Mouse (Mus musculus): ENCODE results near the gene Fam19a5. TPM values are rescaled to one million over a fixed set of nuclear protein-coding genes. Genes with fewer than 3 reads are reported as not detected.

Fam19a5 gene
- polyA plus RNA-seq, 1 experiment from 2014 or later: 4.0 TPM

DNA sequence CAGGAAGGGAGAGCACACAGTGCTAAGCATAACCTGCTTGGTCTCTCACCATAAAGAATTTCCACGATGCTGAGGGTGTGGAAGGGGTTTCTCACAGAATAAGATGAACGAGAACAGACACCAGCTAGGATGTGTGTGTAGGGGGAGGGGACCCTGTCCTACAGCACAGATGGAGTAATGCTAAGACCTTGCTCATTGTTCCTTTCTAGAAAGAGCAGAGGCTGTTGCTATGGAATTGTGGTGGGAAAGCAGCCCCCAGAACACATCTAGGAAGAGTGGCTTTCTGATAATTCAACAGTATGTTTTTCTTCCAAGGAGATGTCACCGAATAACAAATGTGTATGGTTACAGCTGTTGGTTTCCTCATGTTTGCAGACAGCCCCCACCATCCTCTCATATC lies 211.4 kb downstream of the Fam19a5 start:
- no peak overlapping the region for H3K9ac ChIP-seq (ENCODE audit: low read length)
- 89% methylated on average over 3 of the region's 3 CpGs for WGBS
- H3K27ac ChIP-seq (replicated peaks; ENCODE audit: low read depth, low read length): no peak overlapping the region
- no peaks in the 10 kb centered on the region for H3K4me1 ChIP-seq (ENCODE audit: control insufficient read depth, insufficient read depth, low read length)
- ATAC-seq (ENCODE audit: insufficient number of reproducible peaks, low FRiP score, low TSS enrichment, low read depth) (no peak), DNase-seq (ENCODE audit: low spot score) (no peak)
- H3K4me3 ChIP-seq (ENCODE audit: low read depth, low read length): no peak overlapping the region
- no peak overlapping the region for H3K4me2 ChIP-seq (ENCODE audit: low read depth, severe bottlenecking)
- no peaks in the 10 kb centered on the region for H3K27me3 ChIP-seq (ENCODE audit: control insufficient read depth, insufficient read depth, low read length)
- H3K9me3 ChIP-seq (ENCODE audit: control insufficient read depth, low read length): no peaks in the 10 kb centered on the region
- no peaks in the 10 kb centered on the region for H3K36me3 ChIP-seq (ENCODE audit: control insufficient read depth, insufficient read depth, low read length)

DNA sequence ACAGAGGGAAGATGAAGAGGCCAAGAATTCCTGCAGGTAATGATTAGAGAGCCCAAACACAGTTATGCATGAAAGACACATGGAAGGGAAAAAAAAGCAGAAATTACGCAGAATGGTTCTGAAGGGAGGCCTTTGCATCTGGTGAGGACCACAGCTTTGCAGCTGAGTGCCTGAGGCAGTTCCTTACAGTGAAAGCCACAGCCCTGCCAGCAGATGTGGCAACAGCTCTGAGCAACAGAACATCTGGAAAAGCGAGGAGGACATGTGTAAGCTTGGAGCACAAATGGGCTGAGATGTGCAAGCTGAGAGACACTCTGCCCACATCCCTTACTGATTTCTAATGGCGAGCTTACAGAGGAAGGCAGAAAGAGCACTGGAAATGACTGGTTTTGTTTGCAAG lies 221.8 kb downstream of the Fam19a5 start:
- no peak for DNase-seq (ENCODE audit: low spot score)
- 86% methylated on average over 3 of the region's 3 CpGs for WGBS

DNA sequence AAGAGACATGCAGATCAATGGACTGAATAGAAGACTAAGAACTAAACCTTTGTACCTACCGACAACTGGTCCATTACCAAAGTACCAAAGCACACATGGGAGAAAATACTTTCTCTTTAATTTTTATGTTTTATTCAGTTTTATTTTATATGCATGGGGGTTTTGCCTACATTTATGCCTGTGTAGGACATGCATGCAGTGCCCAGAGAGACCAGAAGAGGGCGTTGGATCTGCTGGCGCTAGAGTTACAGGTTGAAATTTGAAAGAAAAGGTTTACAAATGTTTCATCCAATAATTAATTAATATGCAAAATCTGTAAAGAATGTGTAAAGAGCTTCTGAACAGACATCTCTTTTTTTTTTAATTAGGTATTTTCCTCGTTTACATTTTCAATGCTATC lies 229.9 kb downstream of the Fam19a5 start:
- DNase-seq (ENCODE audit: low spot score) (no peak), ATAC-seq (ENCODE audit: insufficient number of reproducible peaks, low FRiP score, low TSS enrichment, low read depth) (no peak)
- Histone ChIP-seq H3K27me3 (ENCODE audit: control insufficient read depth, insufficient read depth, low read length) (no peaks in the 10 kb centered on the region), H3K36me3 (ENCODE audit: control insufficient read depth, insufficient read depth, low read length) (no peaks in the 10 kb centered on the region), H3K9me3 (ENCODE audit: control insufficient read depth, low read length) (no peaks in the 10 kb centered on the region), H3K27ac (replicated peaks; ENCODE audit: low read depth, low read length) (no peak overlapping the region), H3K4me2 (ENCODE audit: low read depth, severe bottlenecking) (no peak overlapping the region), H3K4me1 (ENCODE audit: control insufficient read depth, insufficient read depth, low read length) (no peaks in the 10 kb centered on the region), H3K4me3 (ENCODE audit: low read depth, low read length) (no peak overlapping the region), H3K9ac (ENCODE audit: low read length) (no peak overlapping the region)
- WGBS: 61% methylated on average over 4 of the region's 4 CpGs

More for the DNA sequence above, 221.8 kb downstream of the Fam19a5 start:
- no peaks in the 10 kb centered on the region for H3K36me3 ChIP-seq (ENCODE audit: control insufficient read depth, insufficient read depth, low read length)
- H3K9me3 ChIP-seq (ENCODE audit: control insufficient read depth, low read length): peaks cover 2% of the 10 kb centered on the region; the same call in 1 of the 2 replicates
- H3K9ac ChIP-seq (ENCODE audit: low read length): no peak overlapping the region
- no peak overlapping the region for H3K4me3 ChIP-seq (ENCODE audit: low read depth, low read length)
- H3K27ac ChIP-seq (replicated peaks; ENCODE audit: low read depth, low read length): no peak overlapping the region
- no peaks in the 10 kb centered on the region for H3K4me1 ChIP-seq (ENCODE audit: control insufficient read depth, insufficient read depth, low read length)
- no peak for ATAC-seq (ENCODE audit: insufficient number of reproducible peaks, low FRiP score, low TSS enrichment, low read depth)
- H3K4me2 ChIP-seq (ENCODE audit: low read depth, severe bottlenecking): no peak overlapping the region
- H3K27me3 ChIP-seq (ENCODE audit: control insufficient read depth, insufficient read depth, low read length): no peaks in the 10 kb centered on the region

DNA sequence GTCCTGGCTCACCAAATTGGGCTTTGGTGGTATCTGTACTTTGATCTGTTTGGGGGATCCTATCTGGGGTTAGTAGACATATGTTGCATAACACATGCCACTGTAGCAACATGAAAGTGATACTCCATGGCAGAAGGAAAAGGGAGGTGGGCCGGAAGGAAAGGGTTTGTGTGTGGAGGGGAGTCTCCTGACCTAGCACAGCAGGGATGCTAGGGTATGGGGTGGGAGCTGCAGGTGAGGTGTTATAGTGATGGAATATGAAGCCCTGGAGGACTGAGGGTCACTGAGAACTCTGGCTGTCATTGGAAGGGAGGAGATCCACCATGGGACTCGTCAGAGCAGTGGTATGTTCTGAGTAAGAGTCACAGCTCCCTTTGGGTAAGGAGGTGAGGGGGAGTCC lies 239.2 kb downstream of the Fam19a5 start:
- no peak for DNase-seq (ENCODE audit: low spot score)
- no peak overlapping the region for H3K4me2 ChIP-seq (ENCODE audit: low read depth, severe bottlenecking)
- H3K4me3 ChIP-seq (ENCODE audit: low read depth, low read length): no peak overlapping the region
- H3K36me3 ChIP-seq (ENCODE audit: control insufficient read depth, insufficient read depth, low read length): no peaks in the 10 kb centered on the region
- no peaks in the 10 kb centered on the region for H3K4me1 ChIP-seq (ENCODE audit: control insufficient read depth, insufficient read depth, low read length)
- no peaks in the 10 kb centered on the region for H3K9me3 ChIP-seq (ENCODE audit: control insufficient read depth, low read length)
- 71% methylated on average over 2 of the region's 2 CpGs for WGBS
- no peaks in the 10 kb centered on the region for H3K27me3 ChIP-seq (ENCODE audit: control insufficient read depth, insufficient read depth, low read length)
- H3K9ac ChIP-seq (ENCODE audit: low read length): no peak overlapping the region
- ATAC-seq (ENCODE audit: insufficient number of reproducible peaks, low FRiP score, low TSS enrichment, low read depth): no peak
- no peak overlapping the region for H3K27ac ChIP-seq (replicated peaks; ENCODE audit: low read depth, low read length)

- H3K9me3 ChIP-seq (ENCODE audit: control insufficient read depth, low read length): no peaks in the 10 kb centered on the region
- 75% methylated on average over 4 of the region's 4 CpGs for WGBS
- ATAC-seq (ENCODE audit: insufficient number of reproducible peaks, low FRiP score, low TSS enrichment, low read depth): no peak
- no peak for DNase-seq (ENCODE audit: low spot score)
- H3K36me3 ChIP-seq (ENCODE audit: control insufficient read depth, insufficient read depth, low read length): no peaks in the 10 kb centered on the region
- H3K27ac ChIP-seq (replicated peaks; ENCODE audit: low read depth, low read length): no peak overlapping the region
- no peaks in the 10 kb centered on the region for H3K4me1 ChIP-seq (ENCODE audit: control insufficient read depth, insufficient read depth, low read length)
- no peak overlapping the region for H3K4me3 ChIP-seq (ENCODE audit: low read depth, low read length)
- H3K9ac ChIP-seq (ENCODE audit: low read length): no peak overlapping the region
- no peaks in the 10 kb centered on the region for H3K27me3 ChIP-seq (ENCODE audit: control insufficient read depth, insufficient read depth, low read length)
- H3K4me2 ChIP-seq (ENCODE audit: low read depth, severe bottlenecking): no peak overlapping the region
These were observed 245.6 kb downstream of the Fam19a5 start for GRCm38 (mm10) chr15:87789671-87790070.

DNA sequence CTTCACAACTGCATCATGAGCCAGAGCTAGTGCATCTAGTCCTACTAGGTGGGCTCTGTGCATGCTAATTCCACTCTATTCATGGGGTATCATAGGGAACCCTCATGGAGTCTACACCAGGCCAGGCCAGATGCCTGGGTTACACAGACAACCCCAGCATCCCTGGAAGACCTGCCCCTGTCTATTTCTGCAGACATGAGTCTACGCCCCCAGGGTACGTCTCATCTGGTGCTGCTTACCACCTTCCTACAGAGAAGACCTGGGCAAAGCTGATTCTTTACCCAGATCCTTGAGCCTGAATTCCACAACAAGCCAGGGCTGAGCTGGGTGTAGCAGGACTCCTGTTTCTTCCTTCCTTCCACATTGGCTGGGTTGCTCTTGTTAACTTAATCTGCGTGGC lies 249.6 kb downstream of the Fam19a5 start:
- ATAC-seq (ENCODE audit: insufficient number of reproducible peaks, low FRiP score, low TSS enrichment, low read depth) (no peak), DNase-seq (ENCODE audit: low spot score) (no peak)
- Histone ChIP-seq H3K27me3 (ENCODE audit: control insufficient read depth, insufficient read depth, low read length) (no peaks in the 10 kb centered on the region), H3K9me3 (ENCODE audit: control insufficient read depth, low read length) (no peaks in the 10 kb centered on the region), H3K36me3 (ENCODE audit: control insufficient read depth, insufficient read depth, low read length) (no peaks in the 10 kb centered on the region), H3K9ac (ENCODE audit: low read length) (no peak overlapping the region), H3K4me1 (ENCODE audit: control insufficient read depth, insufficient read depth, low read length) (no peaks in the 10 kb centered on the region), H3K4me2 (ENCODE audit: low read depth, severe bottlenecking) (no peak overlapping the region), H3K4me3 (ENCODE audit: low read depth, low read length) (no peak overlapping the region), H3K27ac (replicated peaks; ENCODE audit: low read depth, low read length) (no peak overlapping the region)
- WGBS: 76% methylated on average over 3 of the region's 3 CpGs

DNA sequence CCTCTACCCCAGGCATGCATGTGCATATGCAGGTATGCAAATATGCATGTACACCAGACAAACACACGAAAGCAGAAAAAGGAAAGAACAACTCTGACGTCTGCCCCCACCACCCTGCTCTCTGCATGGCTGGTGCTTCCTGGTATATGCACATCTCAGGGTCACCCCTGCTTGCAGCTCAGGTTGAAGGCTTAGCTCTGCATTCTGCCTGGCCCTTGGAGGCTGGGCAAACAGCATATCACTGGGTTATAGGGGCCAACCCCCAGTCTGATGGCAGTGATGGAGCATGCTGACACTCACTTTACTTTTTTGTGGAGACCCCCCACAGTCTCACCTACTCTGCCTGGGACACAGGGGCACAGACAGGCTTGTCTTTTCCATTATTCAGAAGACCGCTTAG lies 252.5 kb downstream of the Fam19a5 start:
- Histone ChIP-seq H3K27me3 (ENCODE audit: control insufficient read depth, insufficient read depth, low read length) (no peaks in the 10 kb centered on the region), H3K9ac (ENCODE audit: low read length) (no peak overlapping the region), H3K36me3 (ENCODE audit: control insufficient read depth, insufficient read depth, low read length) (no peaks in the 10 kb centered on the region), H3K9me3 (ENCODE audit: control insufficient read depth, low read length) (no peaks in the 10 kb centered on the region), H3K4me3 (ENCODE audit: low read depth, low read length) (no peak overlapping the region), H3K4me2 (ENCODE audit: low read depth, severe bottlenecking) (no peak overlapping the region), H3K4me1 (ENCODE audit: control insufficient read depth, insufficient read depth, low read length) (no peaks in the 10 kb centered on the region), H3K27ac (replicated peaks; ENCODE audit: low read depth, low read length) (no peak overlapping the region)
- WGBS: 84% methylated on average over 3 of the region's 3 CpGs
- ATAC-seq (ENCODE audit: insufficient number of reproducible peaks, low FRiP score, low TSS enrichment, low read depth) (no peak), DNase-seq (ENCODE audit: low spot score) (no peak)

Small RNA genes within 50 kb of the gene (microRNA-seq; reads per million reads assigned to microRNA genes)
- not detected for gene Mir6393
